Mouse (Mus musculus): ENCODE results near the gene Gnat1.

The Gnat1 gene

DNA sequence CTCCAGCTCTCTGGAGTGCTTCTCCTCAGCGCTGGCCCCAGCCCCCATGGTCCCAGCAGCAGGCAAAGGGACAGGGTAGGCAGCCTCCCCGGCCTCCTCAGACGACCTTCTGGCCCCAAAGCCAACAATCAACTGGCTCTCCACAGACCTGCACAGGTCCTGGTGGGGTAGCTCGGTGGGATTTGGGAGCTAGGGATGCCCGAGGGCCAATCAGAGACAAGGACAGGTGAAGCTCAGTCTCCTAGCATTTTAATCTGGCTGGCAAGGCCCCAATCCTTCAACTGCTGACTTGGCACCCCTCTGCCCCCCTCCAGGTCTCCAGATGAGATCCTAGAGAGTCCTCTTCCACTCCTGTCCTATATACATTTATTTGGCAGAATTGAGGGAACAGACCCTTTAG lies at the start of gene Gnat1:
Gnat1 (minus strand) TSS at position 212 of the 400 bp plus-strand sequence.
- in situ Hi-C loops (cut with MboI, MseI), result loop anchor here in 1 of 2 experiments (5.0 kb wide), 1 partner anchor 77 kb away; no protein-coding TSS in a partner anchor

DNA sequence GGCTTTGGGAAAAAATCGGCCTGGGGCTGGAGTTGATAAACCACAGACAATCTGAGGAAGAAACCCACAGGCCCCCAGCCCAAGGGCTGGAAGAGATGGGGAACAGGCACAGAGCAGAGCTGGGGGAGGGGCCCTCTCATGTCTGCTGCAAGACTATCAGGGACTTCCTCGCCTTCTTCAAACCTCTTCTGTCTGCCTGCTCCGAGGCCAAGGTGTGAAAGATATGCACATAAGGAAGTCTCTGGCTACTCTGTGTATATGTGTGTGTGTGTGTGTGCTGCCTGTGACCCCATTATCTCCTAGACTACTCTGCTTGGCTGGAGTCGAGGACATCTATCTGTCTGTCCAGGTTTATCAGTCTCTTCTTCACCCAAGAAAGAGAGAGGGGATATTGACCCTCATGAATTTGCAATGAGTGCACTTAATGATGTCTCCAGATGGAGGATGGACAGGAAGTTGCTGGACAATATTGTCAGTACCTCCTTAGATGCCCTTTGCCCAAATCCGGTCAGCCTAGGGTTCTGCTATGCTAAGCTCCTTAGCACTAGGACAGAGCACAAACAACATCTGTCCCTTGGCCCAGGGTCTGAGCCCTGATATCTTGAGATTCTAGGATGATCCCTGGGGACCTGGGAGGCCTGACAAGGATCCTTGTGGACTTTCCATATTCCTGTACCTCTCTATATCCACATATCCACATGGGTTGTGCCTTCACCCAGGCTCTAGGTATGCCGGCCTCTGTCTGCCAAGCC lies 49.6 kb upstream of the Gnat1 start:
- in situ Hi-C loops (cut with MboI, MseI), result loop anchor here in 1 of 2 experiments (25.0 kb wide), 1 partner anchor 867 kb away; no protein-coding TSS in a partner anchor

DNA sequence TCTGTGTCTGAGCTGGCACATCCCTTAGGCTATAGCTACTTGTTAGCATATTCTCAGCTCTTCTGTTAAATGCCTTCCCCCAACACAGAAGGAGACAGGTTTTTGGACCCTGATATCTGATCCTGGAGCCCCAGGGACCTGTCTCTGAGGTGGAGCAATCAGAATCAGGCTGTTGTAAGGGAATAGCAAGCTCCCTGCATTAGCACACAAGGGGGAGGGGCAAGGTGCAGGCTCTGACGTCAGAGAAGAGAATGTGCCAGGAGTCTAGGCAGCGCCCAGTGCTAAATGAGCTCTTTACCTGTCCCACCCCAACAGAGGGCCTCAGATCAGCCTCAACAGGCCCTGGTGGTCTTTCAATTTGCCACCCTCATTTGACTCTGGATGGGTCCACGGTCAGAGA lies 47.5 kb upstream of the Gnat1 start:
- in situ Hi-C loops (cut with MboI, MseI), result loop anchor here in 1 of 2 experiments (25.0 kb wide), 1 partner anchor 865 kb away; no protein-coding TSS in a partner anchor

DNA sequence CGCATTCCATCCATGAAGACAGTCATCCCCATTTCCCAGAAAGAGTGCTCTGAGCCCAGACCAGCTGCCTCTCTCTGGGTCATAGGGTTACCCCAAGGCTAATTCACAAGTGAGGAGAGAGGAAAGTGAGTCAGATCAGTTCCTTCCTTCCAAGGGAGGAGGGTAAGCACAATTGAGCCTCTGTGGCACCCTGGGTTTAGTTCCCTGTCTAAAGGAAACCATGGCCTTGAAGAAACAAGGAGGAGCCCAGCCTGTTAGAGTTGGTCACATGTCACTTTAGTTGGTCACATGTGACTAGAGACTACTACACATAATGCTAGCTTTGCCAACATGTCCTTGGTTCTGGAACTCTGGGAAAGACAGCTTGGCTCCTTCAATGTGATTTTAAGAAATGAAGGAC lies 45.3 kb upstream of the Gnat1 start:
- in situ Hi-C loops (cut with MboI, MseI), result loop anchor here in 1 of 2 experiments (25.0 kb wide), 2 partner anchors 862 to 1462 kb away; no protein-coding TSS in a partner anchor

DNA sequence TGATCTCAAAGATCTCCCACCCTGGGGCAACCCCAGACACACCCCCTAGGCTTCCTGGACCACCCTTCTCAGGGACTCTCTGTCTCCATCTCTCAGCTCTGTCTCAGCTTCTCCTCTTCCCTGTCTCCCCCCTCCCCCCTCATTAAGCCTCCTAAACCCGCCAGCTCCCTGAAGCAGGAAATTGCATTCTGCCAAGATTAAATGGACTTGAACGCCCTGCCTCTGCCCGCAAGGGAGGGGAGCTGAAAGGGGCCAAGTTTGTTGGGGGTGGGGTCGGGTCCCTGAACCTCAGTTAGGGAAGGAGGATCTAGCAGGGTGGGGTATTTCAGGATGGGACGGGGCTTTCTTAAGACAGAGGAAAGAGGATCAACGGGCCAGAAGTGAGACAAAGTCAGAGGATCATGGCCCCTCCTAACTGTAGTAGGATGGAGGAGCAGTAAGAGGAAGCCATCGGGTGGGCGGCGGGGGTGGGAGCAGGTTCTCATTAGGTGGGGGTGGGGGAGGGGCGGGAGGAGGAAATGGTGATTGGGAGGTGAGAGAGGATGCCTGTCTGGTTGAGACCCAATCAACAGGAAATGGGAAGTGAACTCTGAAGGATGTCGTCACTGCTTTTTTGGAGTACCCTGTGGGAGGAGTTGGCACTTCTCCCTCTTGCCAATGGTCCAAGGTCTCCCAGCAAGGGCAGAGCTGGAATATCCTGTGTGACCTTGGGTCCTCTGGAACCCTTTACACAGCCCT lies 44.5 kb upstream of the Gnat1 start:
- in situ Hi-C loops (cut with MboI, MseI), result loop anchor here in 1 of 2 experiments (25.0 kb wide), 1 partner anchor 1462 kb away; no protein-coding TSS in a partner anchor

DNA sequence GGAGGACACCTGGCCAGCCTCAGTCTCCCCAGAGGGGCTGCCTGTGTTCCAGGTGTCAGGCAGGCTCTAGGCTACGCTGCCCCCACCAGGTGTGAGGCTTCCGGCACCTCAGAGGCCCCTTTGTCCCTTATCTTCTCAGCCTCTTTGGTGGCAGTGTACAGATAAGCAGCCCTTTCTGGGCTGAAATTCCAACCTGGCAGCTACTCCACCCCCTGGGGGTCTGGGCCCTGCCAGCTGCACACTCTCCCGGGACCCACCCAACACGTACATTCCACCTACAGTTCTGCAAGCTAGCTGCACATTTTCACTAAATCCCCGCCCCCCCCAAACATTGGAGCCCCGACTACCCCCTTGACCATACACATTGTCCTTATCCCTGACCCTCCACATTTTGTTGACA lies 43.8 kb upstream of the Gnat1 start:
- in situ Hi-C loops (cut with MboI, MseI), result loop anchor here in 1 of 2 experiments (25.0 kb wide), 1 partner anchor 1461 kb away; no protein-coding TSS in a partner anchor

DNA sequence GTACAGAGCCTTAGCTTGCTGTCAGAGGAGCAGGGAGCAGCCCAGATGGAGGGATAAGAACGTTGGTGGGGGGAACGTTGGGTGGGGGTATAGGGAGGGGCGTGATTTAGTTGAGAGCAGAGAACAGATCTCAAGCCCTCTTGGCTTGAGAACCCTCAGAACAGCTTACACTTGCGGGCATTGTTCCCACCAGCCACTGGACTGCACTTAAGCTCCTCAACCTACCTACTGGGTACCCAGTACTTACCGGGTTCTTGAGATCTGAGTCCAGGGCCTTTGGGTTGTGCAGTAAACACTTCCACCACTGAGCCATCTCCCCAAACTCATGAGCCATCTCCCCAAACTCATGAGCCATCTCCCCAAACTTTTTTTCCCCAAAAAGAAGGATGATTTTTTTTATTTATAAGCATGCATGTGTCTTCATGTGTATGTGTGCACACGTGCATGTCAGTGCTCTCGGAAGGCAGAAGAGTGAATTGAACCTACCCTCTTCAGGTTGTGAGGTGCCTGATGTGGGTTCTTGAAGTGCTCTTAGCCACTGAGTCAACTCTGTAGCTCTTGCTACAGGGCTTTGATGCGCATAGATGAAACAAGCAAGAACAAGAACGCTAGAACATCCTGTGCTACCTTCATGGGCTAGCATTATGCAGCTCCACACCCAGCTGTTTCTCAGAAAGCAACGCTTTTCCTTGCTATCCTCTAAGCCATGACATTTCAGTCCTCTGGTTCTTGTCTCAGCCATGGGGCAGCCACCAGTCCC lies 39.4 kb upstream of the Gnat1 start:
- in situ Hi-C loops (cut with MboI, MseI), result loop anchor here in 1 of 2 experiments (25.0 kb wide), 1 partner anchor 1457 kb away; no protein-coding TSS in a partner anchor

DNA sequence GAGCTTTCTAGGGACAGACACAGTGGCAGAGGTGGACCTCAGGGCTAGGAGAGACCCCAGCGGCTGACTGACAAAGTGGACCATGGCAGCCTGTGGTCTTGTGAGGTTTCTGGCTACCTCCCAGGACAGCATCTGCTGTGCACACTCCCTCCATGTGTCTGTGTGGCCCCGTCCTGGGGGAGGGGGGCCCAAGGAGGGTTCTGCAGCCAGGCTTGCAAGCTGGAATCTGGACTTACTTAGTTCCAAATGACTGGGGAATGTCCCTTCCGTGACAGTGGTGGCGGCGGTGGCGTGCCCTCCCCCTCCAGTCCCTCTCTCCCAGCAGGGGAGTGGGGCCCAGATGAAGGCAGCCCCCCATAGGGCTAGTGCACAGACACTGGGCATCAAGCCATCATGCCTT lies 37.4 kb upstream of the Gnat1 start:
- in situ Hi-C loops (cut with MboI, MseI), result loop anchor here in 1 of 2 experiments (25.0 kb wide), 1 partner anchor 1455 kb away; no protein-coding TSS in a partner anchor

DNA sequence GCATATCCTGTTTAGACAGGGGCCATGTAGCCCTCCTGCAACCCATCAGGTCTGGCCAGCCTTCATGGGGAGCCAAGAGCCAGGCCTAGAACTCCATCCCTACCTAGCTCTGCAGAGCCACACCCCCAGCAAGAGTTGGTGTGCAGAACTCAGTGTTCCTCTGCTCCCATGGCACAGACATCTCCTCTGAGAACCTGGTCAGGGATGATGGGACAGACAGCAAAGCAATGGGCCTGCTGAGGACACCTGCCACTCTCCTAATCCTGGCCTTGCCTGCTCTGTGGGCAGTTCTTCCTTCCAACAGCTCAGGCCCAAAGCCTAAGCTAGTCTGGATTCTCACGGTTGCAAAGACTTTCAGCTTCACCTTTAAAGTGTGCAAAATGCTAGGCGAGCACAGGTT lies 36.1 kb upstream of the Gnat1 start:
- in situ Hi-C loops (cut with MboI, MseI), result loop anchor here in 1 of 2 experiments (25.0 kb wide), 1 partner anchor 1453 kb away; no protein-coding TSS in a partner anchor

DNA sequence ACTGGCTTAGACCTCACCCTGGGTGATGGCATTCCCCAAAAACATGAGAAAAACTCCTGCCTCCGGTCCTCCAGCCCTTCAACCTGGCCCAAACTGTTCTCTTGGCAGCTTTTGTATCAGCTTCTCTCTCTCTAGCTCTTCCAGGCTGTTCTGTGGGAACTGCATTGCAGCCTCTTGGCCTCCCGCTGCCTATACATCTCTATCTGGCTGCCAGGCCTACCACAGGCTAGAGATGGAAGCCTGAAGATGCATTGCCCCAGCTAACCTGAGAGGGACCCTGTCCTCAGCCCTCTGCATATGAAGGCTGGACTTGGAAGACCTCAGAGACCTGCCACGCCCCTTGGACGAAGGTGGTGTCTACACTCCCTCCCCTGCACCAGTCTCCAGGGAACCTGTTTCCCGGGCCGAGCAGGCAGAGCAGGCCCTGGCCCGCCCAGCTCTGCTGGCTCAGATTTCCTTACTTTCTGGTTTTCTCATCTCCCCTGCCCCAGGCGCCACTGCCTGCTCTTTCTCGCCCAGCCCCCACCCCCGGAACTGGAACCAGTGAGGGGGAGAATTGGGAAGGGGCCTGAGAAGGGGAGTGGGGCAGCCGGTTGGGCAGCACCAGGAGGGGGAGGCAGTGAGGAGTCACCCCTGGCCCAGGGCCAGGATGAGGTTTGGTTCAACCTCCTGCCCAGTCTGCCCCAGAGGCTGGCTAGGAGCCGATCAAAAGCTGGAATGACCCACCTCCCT lies 34.9 kb upstream of the Gnat1 start:
- in situ Hi-C loops (cut with MboI, MseI), result loop anchor here in 1 of 2 experiments (25.0 kb wide), 1 partner anchor 1452 kb away; no protein-coding TSS in a partner anchor

DNA sequence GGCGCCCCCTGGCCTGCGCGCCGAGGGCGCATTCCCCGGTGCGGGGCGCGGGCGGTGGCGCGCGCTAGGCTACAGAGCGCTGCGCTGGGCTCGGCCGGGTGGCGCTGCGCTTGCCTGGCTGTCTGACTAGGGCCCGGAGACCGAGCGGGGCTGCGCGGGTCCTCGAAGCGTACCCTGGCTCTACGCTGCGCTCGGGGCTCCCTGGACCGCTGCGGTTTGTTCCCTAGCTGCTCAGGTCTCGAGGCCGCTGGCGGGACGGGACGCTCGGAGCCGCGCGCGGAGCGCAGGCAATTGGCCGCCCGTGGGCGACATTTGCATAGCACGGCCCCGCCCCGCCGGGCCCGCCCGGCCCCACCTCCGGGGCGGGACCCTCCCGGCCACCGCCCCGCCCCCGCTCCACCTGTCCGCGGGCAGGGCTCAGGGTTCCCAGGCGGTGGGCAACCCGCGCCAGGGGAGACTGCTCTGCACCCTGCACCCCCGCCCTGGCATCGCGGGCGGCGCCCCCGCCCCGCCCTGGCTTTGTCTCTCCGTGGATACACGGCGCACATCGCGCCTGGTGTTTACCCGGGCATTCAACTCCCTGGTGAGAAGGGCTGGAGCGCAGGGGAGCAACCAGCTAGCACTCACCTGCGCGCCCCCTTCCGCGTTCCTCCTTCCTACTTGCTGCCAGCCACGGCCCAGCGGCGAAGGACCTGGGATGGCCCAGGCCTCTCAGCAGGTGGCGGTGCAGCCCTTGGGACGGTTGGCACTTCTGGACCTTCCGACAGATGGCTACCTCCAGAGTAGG lies 30.4 kb upstream of the Gnat1 start, which contains the start of gene Sema3f:
Sema3f (minus strand) TSS at position 779 of the 787 bp plus-strand sequence.
- in situ Hi-C loops (cut with MboI, MseI), result loop anchor here in 1 of 2 experiments (25.0 kb wide), 1 partner anchor 1448 kb away; no protein-coding TSS in a partner anchor

DNA sequence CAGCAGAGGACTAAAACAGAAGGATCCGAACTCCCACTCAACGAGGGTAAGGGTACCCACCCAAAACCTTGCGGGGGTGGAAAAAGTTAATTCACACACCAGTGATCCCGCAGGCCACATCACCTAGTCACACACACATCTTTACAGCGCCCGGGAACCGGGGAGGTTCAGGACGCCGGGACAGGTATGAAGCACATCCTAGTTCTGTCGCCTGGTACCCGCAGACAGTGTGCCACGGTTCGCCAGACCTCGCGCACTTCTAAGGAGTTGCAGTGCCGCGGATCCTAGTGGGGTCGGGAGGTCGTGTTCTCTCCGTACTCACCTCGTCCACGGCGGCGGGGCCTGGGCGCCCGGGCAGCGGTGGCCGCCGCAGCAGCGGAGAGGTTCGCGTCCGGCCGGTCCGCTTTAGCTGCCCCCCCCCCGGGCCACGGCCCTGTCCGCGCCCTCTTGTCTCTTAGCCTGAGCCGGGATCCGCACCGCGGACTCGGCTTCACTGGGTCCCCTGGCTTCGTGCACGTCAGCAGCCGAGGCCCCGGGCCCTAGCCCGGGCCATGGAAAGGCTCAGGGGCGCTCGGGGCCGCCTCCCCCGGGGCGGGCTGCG lies 29.7 kb upstream of the Gnat1 start:
- in situ Hi-C loops (cut with MboI, MseI), result loop anchor here in 1 of 2 experiments (25.0 kb wide), 1 partner anchor 1447 kb away; no protein-coding TSS in a partner anchor

DNA sequence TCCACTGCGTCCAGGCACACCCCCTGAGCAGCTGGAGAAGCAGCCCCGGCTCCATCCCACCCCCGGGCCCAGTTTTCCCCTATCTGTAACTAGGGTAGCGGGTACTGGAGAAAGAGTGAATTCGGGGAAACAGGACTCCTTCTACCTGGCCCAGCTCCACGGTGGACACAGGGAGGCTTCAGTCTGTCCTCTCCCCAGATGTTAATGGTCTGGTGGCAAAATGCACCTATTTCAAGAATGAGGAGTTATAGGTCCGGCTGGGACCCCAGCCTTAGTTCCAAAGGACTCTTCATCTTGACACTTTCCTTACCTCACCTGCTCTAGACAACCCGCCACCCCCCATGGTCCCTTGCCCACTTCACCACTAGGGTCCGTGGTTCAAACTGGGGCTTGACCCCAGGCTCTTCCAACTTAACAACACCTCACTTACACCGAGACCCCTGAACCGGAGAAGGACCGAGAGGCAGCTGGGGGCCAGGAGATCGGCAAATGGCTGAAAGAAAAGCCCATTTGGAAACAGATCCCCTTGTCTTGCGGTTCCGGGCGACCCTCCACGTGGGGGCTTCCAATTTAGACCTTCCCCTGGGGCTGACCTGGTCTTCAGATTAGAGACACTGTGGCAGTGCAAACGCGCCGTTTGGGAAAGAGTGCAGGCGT lies 29.1 kb upstream of the Gnat1 start:
- in situ Hi-C loops (cut with MboI, MseI), result loop anchor here in 1 of 2 experiments (25.0 kb wide), 1 partner anchor 1446 kb away; no protein-coding TSS in a partner anchor

DNA sequence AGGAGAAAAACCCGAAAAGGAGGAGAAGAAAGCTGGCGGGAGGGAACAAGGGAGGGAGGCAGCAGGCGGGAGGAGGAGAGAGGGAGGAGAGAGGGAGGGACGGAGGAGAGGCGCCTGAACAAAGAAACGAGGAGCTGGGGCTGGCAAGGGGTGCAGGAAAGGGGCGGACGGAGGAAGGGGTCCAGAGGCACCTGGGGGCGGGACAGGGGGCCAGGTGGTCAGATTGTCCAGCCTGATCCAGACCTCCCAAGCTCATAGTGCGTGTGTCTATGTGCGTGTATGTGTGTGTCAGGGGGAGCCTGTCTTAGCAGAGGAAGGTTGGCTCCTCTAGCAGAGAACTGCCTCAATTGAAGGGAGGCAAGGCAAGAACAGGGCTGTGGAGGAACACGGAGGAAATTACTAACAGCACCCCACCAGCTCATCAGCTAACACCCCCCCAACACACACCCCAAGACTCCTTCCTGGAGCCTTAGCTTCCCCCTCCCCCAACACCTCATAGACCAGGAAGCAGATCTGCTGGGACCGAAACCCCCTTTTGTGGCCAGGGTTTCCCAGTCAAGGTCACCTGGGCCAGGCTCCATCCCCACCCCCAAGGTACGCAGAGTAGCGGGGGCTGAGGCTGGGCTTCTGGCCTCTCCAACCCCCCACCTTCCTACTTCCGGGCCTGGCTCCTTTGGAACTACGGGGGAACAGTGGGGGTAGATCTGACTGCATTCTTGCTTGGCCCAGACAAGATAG lies 28.4 kb upstream of the Gnat1 start:
- in situ Hi-C loops (cut with MboI, MseI), result loop anchor here in 1 of 2 experiments (25.0 kb wide), 1 partner anchor 1446 kb away; no protein-coding TSS in a partner anchor

DNA sequence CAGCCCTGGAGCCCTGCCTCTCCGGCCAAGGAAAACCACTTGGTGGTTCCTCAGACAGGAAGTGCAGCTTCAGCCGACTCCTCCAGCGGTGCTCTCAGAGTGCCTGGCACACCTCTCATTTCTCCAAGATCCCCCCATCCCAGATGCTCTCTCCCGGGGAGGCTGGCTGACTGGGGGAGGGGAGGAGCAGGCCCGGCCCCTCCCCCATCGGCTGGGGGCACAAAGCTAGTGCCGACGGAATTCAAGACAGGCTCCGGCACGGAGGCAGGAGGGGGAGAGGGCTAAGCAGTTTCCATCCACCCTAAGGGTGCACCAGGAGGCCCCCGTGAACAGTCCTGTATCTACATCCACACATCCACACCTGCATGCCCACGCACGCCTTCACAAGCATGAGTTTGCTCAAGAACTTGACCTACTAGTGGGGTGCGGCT lies 27.3 kb upstream of the Gnat1 start:
- in situ Hi-C loops (cut with MboI, MseI), result loop anchor here in 1 of 2 experiments (25.0 kb wide), 1 partner anchor 1444 kb away; no protein-coding TSS in a partner anchor

DNA sequence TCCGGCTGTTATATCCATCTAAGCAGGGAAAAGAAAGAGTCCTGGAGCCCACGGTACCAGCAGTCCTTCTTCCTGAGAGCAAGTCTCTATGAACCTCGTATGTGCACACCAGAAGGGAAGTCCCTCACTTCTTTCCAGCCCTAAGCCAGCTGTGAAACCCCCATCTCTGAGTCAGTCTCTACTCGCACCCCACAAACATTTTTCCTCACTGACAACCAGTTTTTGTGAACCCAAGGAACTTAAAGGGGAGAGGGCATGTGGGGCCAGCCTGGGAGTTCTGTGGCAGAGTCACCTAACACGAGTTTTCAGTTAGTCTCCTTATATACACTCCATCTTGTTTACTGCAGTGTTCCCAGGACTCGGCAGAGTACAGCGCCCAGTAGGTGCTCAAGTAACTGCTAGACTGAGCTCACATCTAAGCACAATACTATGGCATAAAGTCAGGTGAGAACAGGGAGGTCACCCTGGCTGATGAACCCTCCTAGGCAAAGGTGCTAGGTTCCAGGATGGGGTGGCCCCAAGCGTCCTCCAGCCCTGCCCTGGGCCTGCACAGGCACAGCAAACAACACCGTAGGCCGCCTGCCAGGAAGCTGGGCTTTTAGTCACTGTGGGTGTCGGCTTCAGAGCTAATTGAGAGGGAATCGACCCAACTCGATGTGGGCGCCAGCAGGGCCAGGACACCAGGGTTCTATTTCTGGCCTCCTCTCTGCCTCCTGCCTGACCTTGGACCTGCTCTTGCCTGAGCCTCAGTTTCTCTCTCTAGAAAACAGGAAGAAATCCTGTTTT lies 24.0 kb upstream of the Gnat1 start:
- in situ Hi-C loops (cut with MboI, MseI), result loop anchor here in 1 of 2 experiments (25.0 kb wide), 1 partner anchor 1441 kb away; no protein-coding TSS in a partner anchor

All from T-helper 17 cell (primary cell).